15 mouse cellular contexts compared by ENCODE assay signal in the genomic region with DNA sequence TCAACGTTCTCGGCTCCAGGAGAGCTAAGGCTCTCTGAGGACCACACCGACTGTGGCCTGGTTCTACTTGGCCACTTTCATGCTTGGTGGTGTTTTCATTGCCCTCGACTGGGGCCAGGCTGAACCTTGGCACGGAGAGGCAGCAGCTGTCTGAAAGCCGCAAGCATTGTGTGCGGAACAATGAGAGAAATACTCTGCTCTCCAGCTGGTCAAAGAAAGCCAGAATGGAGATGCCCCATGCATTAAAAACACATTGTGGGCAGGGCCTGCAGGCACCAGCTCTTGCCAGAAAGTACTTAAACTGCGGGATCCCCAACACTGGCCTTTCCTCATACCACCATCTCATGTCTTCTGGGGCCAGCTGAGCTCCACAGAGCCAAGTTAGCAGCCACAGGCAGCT. TPM values are rescaled to one million over a fixed set of nuclear protein-coding genes. Genes with fewer than 3 reads are reported as not detected.
DNase-seq lines count a peak whose midpoint lies in the region; ATAC-seq and TF ChIP-seq lines count a peak whose summit lies in the region.
"Had no signal": no experiment of that assay in that cellular context is flagged by ENCODE, and none has a peak within 500 bp of the region (broad histone marks: within the 10 kb centered on the region; RNA-seq: fewer than 3 reads in every experiment).

No protein-coding gene starts in this region.

- H3K36me3 ChIP-seq in forebrain, embryonic 12.5 days (replicated peaks) = peaks cover 19% of the 10 kb centered on the region
- no peaks in the 10 kb centered on the region; the same call in 1 of the 2 replicates for H3K36me3 ChIP-seq in hindbrain, embryonic 14.5 days (replicated peaks; ENCODE audit: control insufficient read depth, insufficient read depth)
- peaks cover 4% of the 10 kb centered on the region for H3K36me3 ChIP-seq in midbrain, embryonic 16.5 days (ENCODE audit: control insufficient read depth, insufficient read depth, low read length)
- H3K36me3 ChIP-seq: liver, embryonic 12.5 days had no signal

- no peaks in the 10 kb centered on the region for H3K9me3 ChIP-seq in forebrain, embryonic 12.5 days
- no peaks in the 10 kb centered on the region for H3K9me3 ChIP-seq in hindbrain, embryonic 14.5 days (ENCODE audit: control insufficient read depth, low read length)
- no peaks in the 10 kb centered on the region for H3K9me3 ChIP-seq in midbrain, embryonic 16.5 days (replicated peaks; ENCODE audit: control insufficient read depth, low read length, poor library complexity, severe bottlenecking)
- H3K9me3 ChIP-seq: heart, embryonic 10.5 days; liver, embryonic 12.5 days had no signal

- H3K4me3 ChIP-seq in forebrain, embryonic 12.5 days (replicated peaks) = no peak overlapping the region
- H3K4me3 ChIP-seq in hindbrain, embryonic 14.5 days (replicated peaks; ENCODE audit: low read length) = no peak overlapping the region
- H3K4me3 ChIP-seq in midbrain, embryonic 16.5 days (ENCODE audit: low read depth, low read length) = no peak overlapping the region
- H3K4me3 ChIP-seq: erythroblast, embryonic 14.5 days; heart, embryonic 10.5 days; liver, embryonic 12.5 days had no signal

- no peak for TF ChIP-seq POLR2A in brain, embryonic 14.5 days (IDR thresholded peaks at IDR 0.05; ENCODE audit: borderline replicate concordance, extremely low read depth, insufficient read depth, insufficient read length, poor library complexity, severe bottlenecking)

- DNase-seq in brain, embryonic 14.5 days (ENCODE audit: low read depth) = peak; percentile 78
- no peak for DNase-seq in hindbrain, embryonic 14.5 days (ENCODE audit: low spot score)
- no peak for DNase-seq in gastrocnemius, postnatal 25 days
- no peak for DNase-seq in right cerebral cortex, postnatal 25 days
- DNase-seq: cerebellum, adult 11-12 months; kidney, adult 2 months; lung, postnatal 10 days; right cerebral cortex, postnatal 14 days had no signal

- TF ChIP-seq CTCF in brain, embryonic 14.5 days (IDR thresholded peaks at IDR 0.05; ENCODE audit: borderline replicate concordance, extremely low read depth, insufficient read depth, insufficient read length) = no peak

- H3K4me1 ChIP-seq in forebrain, embryonic 12.5 days = peaks cover 26% of the 10 kb centered on the region
- peaks cover 19% of the 10 kb centered on the region for H3K4me1 ChIP-seq in hindbrain, embryonic 14.5 days (replicated peaks; ENCODE audit: control insufficient read depth, insufficient read depth, low read length)
- H3K4me1 ChIP-seq in midbrain, embryonic 16.5 days (ENCODE audit: control insufficient read depth, insufficient read depth, low read length) = peaks cover 10% of the 10 kb centered on the region; the same call in 1 of the 2 replicates
- H3K4me1 ChIP-seq: liver, embryonic 12.5 days had no signal

- H3K27me3 ChIP-seq in forebrain, embryonic 12.5 days = no peaks in the 10 kb centered on the region
- H3K27me3 ChIP-seq in hindbrain, embryonic 14.5 days (ENCODE audit: control insufficient read depth, insufficient read depth, low read length) = no peaks in the 10 kb centered on the region
- no peaks in the 10 kb centered on the region for H3K27me3 ChIP-seq in midbrain, embryonic 16.5 days (ENCODE audit: control insufficient read depth, insufficient read depth, low read depth, low read length)
- H3K27me3 ChIP-seq: CH12.LX; liver, embryonic 12.5 days had no signal

- peak; percentile 27; the same call in 1 of the 2 replicates for ATAC-seq in forebrain, embryonic 12.5 days (ENCODE audit: low FRiP score)
- peak; percentile 55; the same call in 1 of the 2 replicates for ATAC-seq in hindbrain, embryonic 14.5 days (ENCODE audit: low FRiP score)
- ATAC-seq in midbrain, embryonic 16.5 days = peak; percentile 30; the same call in 1 of the 2 replicates
- no peak for ATAC-seq in inflammation-experienced regulatory T-cells, adult 6 months
- ATAC-seq: liver, embryonic 12.5 days had no signal

- WGBS in forebrain, embryonic 12.5 days = 61% methylated on average over 8 of the region's 8 CpGs
- 23% methylated on average over 8 of the region's 8 CpGs for WGBS in hindbrain, embryonic 14.5 days
- WGBS in midbrain, embryonic 16.5 days = 36% methylated on average over 8 of the region's 8 CpGs

- H3K9ac ChIP-seq in forebrain, embryonic 12.5 days = no peak overlapping the region
- H3K9ac ChIP-seq in hindbrain, embryonic 14.5 days = no peak overlapping the region
- H3K9ac ChIP-seq in midbrain, embryonic 16.5 days (ENCODE audit: low read depth, low read length) = no peak overlapping the region
- H3K9ac ChIP-seq: liver, embryonic 12.5 days had no signal

- H3K4me2 ChIP-seq in forebrain, embryonic 12.5 days = no peak overlapping the region
- no peak overlapping the region for H3K4me2 ChIP-seq in hindbrain, embryonic 14.5 days (replicated peaks)
- H3K4me2 ChIP-seq in midbrain, embryonic 16.5 days (ENCODE audit: low read length) = no peak overlapping the region
- H3K4me2 ChIP-seq: liver, embryonic 12.5 days had no signal

- H3K27ac ChIP-seq in forebrain, embryonic 12.5 days = peak overlapping the region; percentile 42; the same call in 1 of the 2 replicates
- H3K27ac ChIP-seq in hindbrain, embryonic 14.5 days = peak overlapping the region; percentile 51
- H3K27ac ChIP-seq in midbrain, embryonic 16.5 days (ENCODE audit: low read length) = peak overlapping the region; percentile 63
- H3K27ac ChIP-seq: heart, embryonic 10.5 days; liver, embryonic 12.5 days had no signal

RNA-seq across cellular contexts. Expression of a gene that starts 54.5 kb away (rescaled TPM):
- polyA plus RNA-seq in brain, embryonic 14.5 days (2012; rRNA removed) = 56.4 and 57.1 TPM in 2 replicates
- polyA plus RNA-seq in forebrain, embryonic 12.5 days (2016; fragmentation: Nextera tagmentation; extraction: Ambion mirVana) = 83.7 and 85.6 TPM in 2 replicates
- polyA plus RNA-seq in hindbrain, embryonic 14.5 days (2014; fragmentation: Nextera tagmentation; extraction: Ambion mirVana) = 72.1 and 75.3 TPM in 2 replicates
- polyA plus RNA-seq in midbrain, embryonic 16.5 days (2015; fragmentation: Nextera tagmentation; extraction: Ambion mirVana) = 70.2 and 71.9 TPM in 2 replicates
- 10 to 100 TPM; 42.9 to 47.6 TPM for total RNA-seq in gastrocnemius, postnatal 25 days (2021)
- 10 to 100 TPM; 66.5 to 81.2 (median 71.4) TPM for polyA plus RNA-seq in inflammation-experienced regulatory T-cells, adult 6 months (2017; shearing (Covaris generic))
